Mouse (Mus musculus) ES-E14 (cell line): ENCODE measurements around the gene Hist1h4f. TPM values are rescaled to one million over a fixed set of nuclear protein-coding genes. Genes with fewer than 3 reads are reported as not detected.

ENCODE experiments used
- DNase-seq: peaks from one replicate; pipeline ENCODE4 v3.0.0-alpha.2; 2013; ENCODE audit warnings: low read depth, low spot score
- H3K27ac ChIP-seq: 2 replicates; pipeline ENCODE4 v1.5.1; 2012; ENCODE audit warnings: low read depth, mild to moderate bottlenecking, low read length, moderate library complexity, mixed read lengths; ENCODE audit not compliant: poor library complexity, insufficient read depth, severe bottlenecking
- H3K36me3 ChIP-seq: 2 replicates; pipeline ENCODE4 v1.6.1; 2012; ENCODE audit warnings: mild to moderate bottlenecking, low read length, moderate library complexity, mixed read lengths; ENCODE audit not compliant: control insufficient read depth, poor library complexity, insufficient read depth, severe bottlenecking
- H3K4me1 ChIP-seq, 2 experiments: fragments of 150-350 bp in 1 of 2; sonication (generic) in 1 of 2; 2 replicates each; pipeline ENCODE4 v1.6.1; 2012; ENCODE audit warnings: low read length in 2 of 2, mild to moderate bottlenecking in 1 of 2, mixed read lengths in 1 of 2; ENCODE audit not compliant: control insufficient read depth in 2 of 2, insufficient read depth in 2 of 2, poor library complexity in 1 of 2
- H3K4me3 ChIP-seq, 2 experiments: fragments of 150-350 bp in 1 of 2; sonication (generic) in 1 of 2; 2 replicates each; pipeline ENCODE4 v1.5.1; 2012; ENCODE audit warnings: low read length in 2 of 2, low read depth in 1 of 2, mild to moderate bottlenecking in 1 of 2, mixed read lengths in 1 of 2; ENCODE audit not compliant: insufficient read depth in 1 of 2, poor library complexity in 1 of 2, severe bottlenecking in 1 of 2
- H3K9ac ChIP-seq: 2 replicates; pipeline ENCODE4 v1.6.1; 2012; ENCODE audit warnings: low read depth, mild to moderate bottlenecking, low read length, mixed read lengths; ENCODE audit not compliant: poor library complexity, insufficient read depth, severe bottlenecking
- H3K9me3 ChIP-seq: fragments of 150-350 bp; sonication (generic); 2 replicates; pipeline ENCODE4 v1.6.1; 2012; ENCODE audit warnings: low read depth, mild to moderate bottlenecking, low read length; ENCODE audit not compliant: control insufficient read depth, insufficient read depth
- CHD2 ChIP-seq: IDR thresholded peaks from 2 replicates; pipeline ENCODE4 v1.6.1; 2014; ENCODE audit warnings: mild to moderate bottlenecking, low read depth, low read length, inconsistent platforms
- HCFC1 ChIP-seq: IDR thresholded peaks from 2 replicates; pipeline ENCODE4 v1.6.1; 2012; ENCODE audit warnings: low read length, inconsistent platforms, borderline replicate concordance; ENCODE audit not compliant: insufficient read depth
- MAFK ChIP-seq: IDR thresholded peaks from 2 replicates; pipeline ENCODE4 v1.6.1; 2014; ENCODE audit warnings: mild to moderate bottlenecking, low read depth, low read length, inconsistent platforms; ENCODE audit not compliant: insufficient read depth
- ZC3H11A ChIP-seq: IDR thresholded peaks from 2 replicates; pipeline ENCODE4 v1.6.1; 2012; ENCODE audit warnings: low read depth, mild to moderate bottlenecking, inconsistent platforms, low read length, borderline replicate concordance
- ZNF384 ChIP-seq: IDR thresholded peaks from 2 replicates; pipeline ENCODE4 v1.6.1; 2012; ENCODE audit warnings: low read depth, low read length, inconsistent platforms
- in situ Hi-C, 2 experiments: fragments of 600-800 bp; cut with MboI; formaldehyde crosslinking; loops; one replicate each; pipeline ENCODE4 v1.15.1; 2025; ENCODE audit warnings: low sequenced_read_pairs in 2 of 2, inconsistent platforms in 1 of 2; ENCODE audit not compliant: unreplicated experiment in 2 of 2
- total RNA-seq: library from RNA; depleted of rRNA; stranded (reverse); fragments of 300-350 nt; gene quantifications from 2 replicates; pipeline ENCODE4 v1.2.3, GENCODE M21; 2012

Hist1h4f gene
- total RNA-seq, 1 experiment = 2,172 TPM

DNA sequence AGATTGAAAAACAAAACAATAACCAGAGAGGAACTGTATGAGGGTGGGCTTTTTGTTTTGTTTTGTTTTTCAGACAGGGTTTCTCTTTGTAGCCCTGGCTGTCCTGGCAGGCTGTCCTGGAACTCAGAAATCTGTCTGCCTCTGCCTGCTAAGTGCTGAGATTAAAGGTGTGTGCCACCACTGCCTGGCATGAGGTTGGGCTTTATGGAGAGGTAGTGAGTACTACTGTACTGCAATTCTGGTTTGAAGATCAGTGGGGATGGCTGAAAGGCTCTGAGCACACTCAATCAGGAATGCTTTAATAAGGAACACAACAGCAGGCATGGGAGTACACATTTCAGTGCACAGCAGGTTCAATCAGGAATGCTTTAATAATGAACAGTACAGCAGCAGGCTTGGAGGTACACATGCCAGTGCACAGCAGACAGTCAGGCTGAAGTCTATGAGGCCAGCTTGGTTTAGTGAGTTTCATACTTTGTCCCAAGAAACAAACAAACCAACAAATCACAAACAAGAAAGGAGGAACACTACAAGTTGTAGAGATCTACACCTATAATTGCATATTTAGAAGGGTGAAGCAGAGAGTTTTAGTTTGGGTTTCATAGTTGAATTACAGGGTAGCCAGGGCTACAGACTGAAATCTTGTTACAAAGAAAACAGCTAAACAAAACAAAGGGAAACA is 32.1 kb upstream of the Hist1h4f start:
- Histone ChIP-seq H3K9ac (no peak overlapping the region), H3K4me3 (no peak overlapping the region), H3K36me3 (no peaks in the 10 kb centered on the region), H3K9me3 (no peaks in the 10 kb centered on the region), H3K27ac (no peak overlapping the region; the same call in 1 of the 2 replicates), H3K4me1 (peaks cover 0 to 7% of the 10 kb centered on the region in 2 experiments; a peak in 2 of 4 replicates)
- TF ChIP-seq ZC3H11A (no peak), ZNF384 (no peak), MAFK (no peak), CHD2 (no peak), HCFC1 (no peak)
- in situ Hi-C loops = no loop called here
- DNase-seq = no peak

DNA sequence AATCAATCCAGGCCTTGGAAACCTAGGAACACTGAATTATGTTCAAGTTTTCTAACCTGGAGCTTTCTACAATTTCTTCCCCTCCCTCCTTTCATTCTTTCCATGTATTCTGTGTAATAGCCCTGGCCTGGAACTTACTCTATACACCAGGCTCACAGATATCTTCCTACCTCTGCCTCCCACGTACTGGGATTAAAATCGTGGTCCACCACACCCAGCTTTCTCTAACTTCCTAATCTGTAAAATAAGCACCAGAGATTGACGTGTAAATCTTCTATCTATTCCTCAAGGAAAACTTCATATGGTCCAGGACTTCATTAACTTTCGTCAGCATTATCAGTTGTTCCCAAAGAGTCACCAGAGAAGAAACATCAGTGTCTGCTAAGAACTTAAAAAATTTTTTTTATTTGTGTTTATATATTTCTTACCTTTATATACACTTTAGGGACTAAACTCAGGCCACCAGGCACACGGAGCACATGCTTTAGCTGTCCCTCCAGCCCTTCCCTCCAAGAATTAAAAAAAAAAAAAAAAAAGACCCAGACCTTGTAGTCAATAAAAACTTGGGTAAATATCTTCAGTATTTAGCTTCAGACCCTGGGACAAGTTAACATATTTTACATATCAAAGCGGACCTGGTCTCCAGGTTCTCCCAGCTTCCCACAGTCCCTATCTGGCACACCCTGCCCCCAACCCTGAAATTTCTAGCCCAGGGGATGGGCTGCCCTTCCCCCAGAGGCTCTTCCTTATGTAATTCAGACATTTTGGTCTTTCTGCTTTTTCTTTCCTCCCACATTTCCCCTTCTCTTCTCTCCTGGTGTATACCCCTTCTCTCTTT is 31.0 kb upstream of the Hist1h4f start:
- peaks cover 0 to 7% of the 10 kb centered on the region in 2 experiments; a peak in 2 of 4 replicates for H3K4me1 ChIP-seq
- in situ Hi-C loops = no loop called here
- TF ChIP-seq ZNF384 (peak; percentile 74), HCFC1 (no peak), MAFK (no peak), CHD2 (peak; percentile 59; the same call in 1 of the 2 replicates), ZC3H11A (no peak)
- H3K9me3 ChIP-seq = no peaks in the 10 kb centered on the region
- H3K4me3 ChIP-seq = peak overlapping the region; percentile 43 to 76
- peak overlapping the region; percentile 86; the same call in 1 of the 2 replicates for H3K27ac ChIP-seq
- no peaks in the 10 kb centered on the region for H3K36me3 ChIP-seq
- no peak for DNase-seq
- peak overlapping the region; percentile 74; the same call in 1 of the 2 replicates for H3K9ac ChIP-seq

DNA sequence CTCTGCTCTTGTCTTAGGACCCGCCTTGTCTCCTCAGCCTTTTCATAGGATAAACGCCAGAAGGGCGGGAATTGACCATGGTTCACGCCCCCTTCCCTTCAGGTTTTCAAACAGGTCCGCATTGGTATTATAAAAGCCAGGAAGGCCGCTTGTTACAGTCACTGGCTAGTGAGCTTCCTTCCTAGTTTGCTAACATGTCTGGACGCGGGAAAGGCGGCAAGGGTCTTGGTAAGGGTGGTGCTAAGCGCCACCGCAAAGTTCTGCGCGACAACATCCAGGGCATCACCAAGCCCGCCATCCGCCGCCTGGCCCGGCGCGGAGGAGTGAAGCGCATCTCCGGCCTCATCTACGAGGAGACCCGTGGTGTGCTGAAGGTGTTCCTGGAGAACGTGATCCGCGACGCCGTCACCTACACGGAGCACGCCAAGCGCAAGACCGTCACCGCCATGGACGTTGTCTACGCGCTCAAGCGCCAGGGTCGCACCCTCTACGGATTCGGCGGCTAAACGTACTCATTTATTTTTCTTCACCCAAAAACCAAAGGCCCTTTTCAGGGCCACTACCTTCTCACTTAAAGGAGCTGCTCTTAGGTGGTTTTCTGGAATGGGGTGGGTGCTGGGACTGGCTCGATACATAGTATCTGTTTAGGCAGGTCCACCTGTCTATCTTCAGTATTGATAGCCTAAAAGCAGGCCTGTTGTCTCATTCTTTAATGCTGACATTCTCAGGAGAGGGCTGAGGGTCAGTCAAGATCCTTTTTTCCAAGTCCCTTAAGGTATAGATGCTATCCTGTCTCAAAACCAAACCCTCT is 30.2 kb upstream of the Hist1h4f start, which contains the start of gene Hist1h4d:
Gene Hist1h4d, plus strand, starts transcription at position 191 of the 811 bp plus-strand sequence.
- H3K36me3 ChIP-seq = no peaks in the 10 kb centered on the region

DNA sequence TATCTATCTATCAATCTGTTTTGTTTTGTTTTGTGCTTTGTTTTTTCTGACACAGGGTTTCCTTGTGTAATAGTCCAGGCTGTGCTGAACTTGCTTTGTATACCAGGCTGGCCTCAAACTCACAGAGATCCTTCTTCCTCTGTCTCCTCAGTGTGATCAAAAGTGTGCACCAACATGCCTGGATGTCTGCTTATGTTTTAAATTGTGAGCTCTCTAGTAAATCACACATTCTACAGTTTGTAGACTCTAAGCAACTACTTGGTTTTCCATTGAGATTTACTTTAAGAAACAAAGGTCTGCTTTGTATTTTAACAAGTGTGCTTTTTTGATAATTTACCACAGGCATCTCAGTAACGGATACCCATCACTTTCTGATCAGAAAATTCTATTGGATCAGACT is 26.4 kb upstream of the Hist1h4f start:
- H3K4me3 ChIP-seq = no peak overlapping the region
- no peaks in the 10 kb centered on the region for H3K36me3 ChIP-seq
- H3K27ac ChIP-seq = no peak overlapping the region
- no peaks in the 10 kb centered on the region; a peak in 1 of 4 replicates for H3K4me1 ChIP-seq
- no peak overlapping the region for H3K9ac ChIP-seq
- in situ Hi-C loops = no loop called here
- TF ChIP-seq ZNF384 (no peak), ZC3H11A (no peak), CHD2 (no peak), HCFC1 (no peak), MAFK (no peak)
- no peaks in the 10 kb centered on the region for H3K9me3 ChIP-seq
- DNase-seq = no peak

More for the DNA sequence above, 30.2 kb upstream of the Hist1h4f start, which contains the start of gene Hist1h4d:
- in situ Hi-C loops = no loop called here
- peak; percentile 98 for DNase-seq
- H3K4me3 ChIP-seq = peak within 1 kb of the TSS; percentile 43 to 76
- H3K9me3 ChIP-seq = no peaks in the 10 kb centered on the region
- H3K27ac ChIP-seq = peak within 1 kb of the TSS; percentile 86
- TF ChIP-seq ZNF384 (no peak), MAFK (no peak), ZC3H11A (no peak), HCFC1 (0 out of 2 replicates have a peak, but pooled peaks have one; percentile 63)
- peaks cover 0 to 6% of the 10 kb centered on the region in 2 experiments; a peak in 2 of 4 replicates for H3K4me1 ChIP-seq
- peak within 1 kb of the TSS; percentile 74 for H3K9ac ChIP-seq
